Mouse (Mus musculus) kidney, adult 2 months (tissue): ENCODE data around the gene Lrrk1. TPM values are rescaled to one million over a fixed set of nuclear protein-coding genes. Genes with fewer than 3 reads are reported as not detected.
A peak's percentile ranks its signal among the peaks of the same experiment; 100 is the strongest.

ENCODE experiments used
- DNase-seq: peaks from one replicate; pipeline ENCODE4 v3.0.0; 2021
- H3K27ac ChIP-seq: fragments of 200-500 bp; 2 replicates; pipeline ENCODE4 v1.5.1; 2012; ENCODE audit warnings: low read depth, low read length, control low read depth, inconsistent platforms; ENCODE audit not compliant: insufficient read depth
- H3K27me3 ChIP-seq: fragments of 200-500 bp; replicated peaks from 2 replicates; pipeline ENCODE4 v1.6.1; 2012; ENCODE audit warnings: mild to moderate bottlenecking, moderate library complexity, low read length, inconsistent platforms; ENCODE audit not compliant: control insufficient read depth, insufficient read depth
- H3K36me3 ChIP-seq: fragments of 200-500 bp; 2 replicates; pipeline ENCODE4 v1.6.1; 2012; ENCODE audit warnings: mild to moderate bottlenecking, moderate library complexity, low read length, inconsistent platforms; ENCODE audit not compliant: control insufficient read depth, insufficient read depth
- H3K4me1 ChIP-seq: fragments of 200-500 bp; 2 replicates; pipeline ENCODE4 v1.6.1; 2011; ENCODE audit warnings: low read length; ENCODE audit not compliant: control insufficient read depth, insufficient read depth
- H3K4me3 ChIP-seq: fragments of 200-500 bp; 2 replicates; pipeline ENCODE4 v1.5.1; 2011; ENCODE audit warnings: mild to moderate bottlenecking, low read depth, low read length, control low read depth; ENCODE audit not compliant: insufficient read depth
- CTCF ChIP-seq: fragments of 200-500 bp; conservative IDR thresholded peaks from 2 replicates; pipeline ENCODE4 v1.5.1; 2011; ENCODE audit warnings: low read depth, mild to moderate bottlenecking, control low read depth, low read length, moderate library complexity, mixed read lengths; ENCODE audit not compliant: insufficient read depth, insufficient read length
- POLR2A ChIP-seq: fragments of 200-500 bp; IDR thresholded peaks from one replicate; pipeline ENCODE4 v1.6.1; 2011; ENCODE audit warnings: low read depth, low read length, control low read depth
- WGBS: fragments of 180-500 bp; shearing (Covaris S2); methylation state at CpG from one replicate; pipeline ENCODE4 v1.1.7; 2018; 5-methylcytosine and 5-hydroxymethylcytosine counted together
- polyA plus RNA-seq: library from polyadenylated mRNA; depleted of rRNA; stranded (reverse); fragments of >200 nt; gene quantifications from 2 replicates; pipeline ENCODE4 v1.2.3, GENCODE M21; 2012

The Lrrk1 gene
- polyA plus RNA-seq, 1 experiment, result 17.3 TPM

GRCm38 (mm10) chr7:66282984-66283612, 105.1 kb downstream of the Lrrk1 start:
- H3K36me3 ChIP-seq, result no peaks in the 10 kb centered on the region
- no peak for DNase-seq
- no peaks in the 10 kb centered on the region for H3K4me1 ChIP-seq
- no peak overlapping the region for H3K27ac ChIP-seq
- TF ChIP-seq CTCF (no peak), POLR2A (no peak)
- H3K27me3 ChIP-seq, result no peaks in the 10 kb centered on the region
- H3K4me3 ChIP-seq, result no peak overlapping the region
- WGBS, result 60% methylated on average over 10 of the region's 10 CpGs

- H3K27ac ChIP-seq, result no peak overlapping the region
- TF ChIP-seq POLR2A, result no peak
- TF ChIP-seq CTCF, result no peak
- no peaks in the 10 kb centered on the region for H3K4me1 ChIP-seq
- 74% methylated on average over 12 of the region's 12 CpGs for WGBS
- no peaks in the 10 kb centered on the region for H3K36me3 ChIP-seq
- no peak overlapping the region for H3K4me3 ChIP-seq
- DNase-seq, result no peak
- H3K27me3 ChIP-seq, result no peaks in the 10 kb centered on the region
Observed at GRCm38 (mm10) chr7:66282265-66282664, 105.9 kb downstream of the Lrrk1 start.

- DNase-seq, result no peak
- no peak for TF ChIP-seq POLR2A
- TF ChIP-seq CTCF, result no peak
- 86% methylated on average over 3 of the region's 3 CpGs for WGBS
- H3K27me3 ChIP-seq, result no peaks in the 10 kb centered on the region
- no peaks in the 10 kb centered on the region for H3K36me3 ChIP-seq
- no peak overlapping the region for H3K4me3 ChIP-seq
- H3K4me1 ChIP-seq, result no peaks in the 10 kb centered on the region
- H3K27ac ChIP-seq, result no peak overlapping the region
Observed at GRCm38 (mm10) chr7:66278001-66278400, 110.1 kb downstream of the Lrrk1 start.

GRCm38 (mm10) chr7:66273494-66273893, 114.7 kb downstream of the Lrrk1 start:
- H3K27ac ChIP-seq, result no peak overlapping the region
- no peak overlapping the region for H3K4me3 ChIP-seq
- no peaks in the 10 kb centered on the region for H3K36me3 ChIP-seq
- H3K4me1 ChIP-seq, result no peaks in the 10 kb centered on the region
- H3K27me3 ChIP-seq, result no peaks in the 10 kb centered on the region
- DNase-seq, result no peak
- WGBS, result 92% methylated on average over 5 of the region's 5 CpGs
- no peak for TF ChIP-seq POLR2A
- no peak for TF ChIP-seq CTCF

- Histone ChIP-seq H3K36me3 (no peaks in the 10 kb centered on the region), H3K27me3 (no peaks in the 10 kb centered on the region), H3K4me3 (no peak overlapping the region), H3K4me1 (no peaks in the 10 kb centered on the region), H3K27ac (no peak overlapping the region)
- TF ChIP-seq POLR2A (no peak), CTCF (peak; percentile 31; the same call in 1 of the 2 replicates)
- WGBS, result 73% methylated on average over 6 of the region's 6 CpGs
- peak; percentile 17 for DNase-seq
Observed at GRCm38 (mm10) chr7:66271226-66271625, 116.9 kb downstream of the Lrrk1 start.

- H3K4me3 ChIP-seq, result no peak overlapping the region
- TF ChIP-seq CTCF (no peak), POLR2A (no peak)
- DNase-seq, result no peak
- H3K27ac ChIP-seq, result no peak overlapping the region
- WGBS, result 88% methylated on average over 6 of the region's 6 CpGs
- no peaks in the 10 kb centered on the region for H3K27me3 ChIP-seq
- no peaks in the 10 kb centered on the region for H3K36me3 ChIP-seq
- H3K4me1 ChIP-seq, result no peaks in the 10 kb centered on the region
Observed at GRCm38 (mm10) chr7:66266942-66267850, 121.0 kb downstream of the Lrrk1 start.

- Histone ChIP-seq H3K27ac (no peak overlapping the region), H3K4me1 (no peaks in the 10 kb centered on the region), H3K27me3 (no peaks in the 10 kb centered on the region), H3K36me3 (no peaks in the 10 kb centered on the region), H3K4me3 (no peak overlapping the region)
- no peak for TF ChIP-seq POLR2A
- no peak for TF ChIP-seq CTCF
- DNase-seq, result no peak
- WGBS, result 69% methylated on average over 5 of the region's 5 CpGs
Observed at GRCm38 (mm10) chr7:66263421-66263820, 124.7 kb downstream of the Lrrk1 start.
